Mouse (Mus musculus): Measurements from ENCODE around the gene Trim2.

- TF ChIP-seq CTCF (IDR thresholded peaks at IDR 0.05; ENCODE audit: borderline replicate concordance, extremely low read depth, insufficient read depth, insufficient read length), result no peak
- TF ChIP-seq POLR2A (IDR thresholded peaks at IDR 0.05; ENCODE audit: borderline replicate concordance, extremely low read depth, insufficient read depth, insufficient read length, poor library complexity, severe bottlenecking), result no peak
Measured at GRCm38 (mm10) chr3:84286311-84286710, 20.4 kb downstream of the Trim2 start.
